Mouse (Mus musculus) CH12.LX (cell line): Measurements from ENCODE around the gene Lrrc57. TPM values are rescaled to one million over a fixed set of nuclear protein-coding genes. Genes with fewer than 3 reads are reported as not detected.

Experiments used
- DNase-seq: peaks from one replicate; pipeline ENCODE4 v3.0.0-alpha.2; 2013; ENCODE audit errors: extremely low read depth
- H3K27ac ChIP-seq: 2 replicates; pipeline ENCODE4 v1.5.1; 2012; ENCODE audit warnings: low read depth, mild to moderate bottlenecking, control low read depth, moderate library complexity; ENCODE audit not compliant: insufficient read depth
- H3K27me3 ChIP-seq: replicated peaks from 2 replicates; pipeline ENCODE3; 2012; ENCODE audit warnings: inconsistent platforms
- H3K36me3 ChIP-seq, 2 experiments: replicated peaks in 1 of 2; 2 replicates each; pipeline versions ENCODE3 to v1.6.1; 2012; ENCODE audit warnings: inconsistent platforms in 1 of 2, low read length in 1 of 2, mild to moderate bottlenecking in 1 of 2, mixed read lengths in 1 of 2, moderate library complexity in 1 of 2; ENCODE audit not compliant: control insufficient read depth in 1 of 2, insufficient read depth in 1 of 2
- H3K4me1 ChIP-seq, 2 experiments: 2 replicates each; pipeline ENCODE4 v1.6.1; 2012; ENCODE audit warnings: inconsistent platforms in 1 of 2, moderate library complexity in 1 of 2; ENCODE audit not compliant: insufficient read depth in 2 of 2, control insufficient read depth in 1 of 2
- H3K4me2 ChIP-seq: 2 replicates; pipeline ENCODE4 v1.6.1; 2012; ENCODE audit warnings: low read depth, mild to moderate bottlenecking, control low read depth; ENCODE audit not compliant: poor library complexity, insufficient read depth, severe bottlenecking
- H3K4me3 ChIP-seq, 3 experiments: fragments of 150-350 bp in 1 of 3; sonication (generic) in 1 of 3; replicated peaks in 1 of 3; 2 replicates each; pipeline versions ENCODE3 to v1.5.1; 2011 to 2012; ENCODE audit warnings: low read depth in 2 of 3, low read length in 2 of 3, mild to moderate bottlenecking in 2 of 3, moderate library complexity in 2 of 3, control low read depth in 1 of 3, improper control_type of control experiment in 1 of 3, inconsistent platforms in 1 of 3, mixed read lengths in 1 of 3; ENCODE audit not compliant: poor library complexity in 1 of 3
- H3K79me2 ChIP-seq: replicated peaks from 2 replicates; pipeline ENCODE4 v1.6.1; 2012; ENCODE audit warnings: mild to moderate bottlenecking, moderate library complexity; ENCODE audit not compliant: control insufficient read depth, poor library complexity, insufficient read depth, severe bottlenecking; ENCODE audit errors: extremely low read depth
- H3K9ac ChIP-seq: 2 replicates; pipeline ENCODE4 v1.6.1; 2012; ENCODE audit warnings: low read depth, mild to moderate bottlenecking, control low read depth, moderate library complexity; ENCODE audit not compliant: insufficient read depth
- H3K9me3 ChIP-seq: replicated peaks from 2 replicates; pipeline ENCODE3; 2012; ENCODE audit warnings: low read length, inconsistent platforms, mixed read lengths
- CHD2 ChIP-seq: IDR thresholded peaks from 2 replicates; pipeline ENCODE4 v1.6.1; 2011; ENCODE audit warnings: low read length, improper control_type of control experiment
- CTCF ChIP-seq, 2 experiments: IDR thresholded peaks in 1 of 2; conservative IDR thresholded peaks in 1 of 2; 2 replicates each; pipeline ENCODE4 v1.5.1; 2011 to 2012; ENCODE audit warnings: low read depth in 2 of 2, low read length in 2 of 2, improper control_type of control experiment in 1 of 2, inconsistent platforms in 1 of 2, mild to moderate bottlenecking in 1 of 2, moderate library complexity in 1 of 2
- E2F4 ChIP-seq: IDR thresholded peaks from 2 replicates; pipeline ENCODE4 v1.6.1; 2011; ENCODE audit warnings: low read depth, low read length, improper control_type of control experiment; ENCODE audit not compliant: insufficient replicate concordance
- EP300 ChIP-seq: IDR thresholded peaks from 2 replicates; pipeline ENCODE4 v1.6.1; 2011; ENCODE audit warnings: low read length, improper control_type of control experiment
- ETS1 ChIP-seq: conservative IDR thresholded peaks from 2 replicates; pipeline ENCODE4 v1.6.1; 2012; ENCODE audit warnings: low read depth, mild to moderate bottlenecking, inconsistent platforms, low read length, improper control_type of control experiment, moderate library complexity
- GABPA ChIP-seq: IDR thresholded peaks from 2 replicates; pipeline ENCODE4 v1.6.1; 2012; ENCODE audit warnings: low read depth, low read length, improper control_type of control experiment, inconsistent platforms; ENCODE audit not compliant: insufficient replicate concordance
- IRF4 ChIP-seq: IDR thresholded peaks from 2 replicates; pipeline ENCODE4 v1.6.1; 2014; ENCODE audit warnings: low read depth, mild to moderate bottlenecking, inconsistent platforms, low read length, improper control_type of control experiment
- MAFK ChIP-seq: IDR thresholded peaks from 2 replicates; pipeline ENCODE4 v1.6.1; 2011; ENCODE audit warnings: low read length, improper control_type of control experiment; ENCODE audit not compliant: insufficient replicate concordance
- MXI1 ChIP-seq: IDR thresholded peaks from 2 replicates; pipeline ENCODE4 v1.6.1; 2011; ENCODE audit warnings: mild to moderate bottlenecking, low read depth, low read length, improper control_type of control experiment
- NELFE ChIP-seq: IDR thresholded peaks from 2 replicates; pipeline ENCODE4 v1.6.1; 2011; ENCODE audit warnings: low read depth, low read length, improper control_type of control experiment
- NRF1 ChIP-seq: IDR thresholded peaks from 2 replicates; pipeline ENCODE4 v1.6.1; 2014; ENCODE audit warnings: low read depth, mild to moderate bottlenecking, inconsistent platforms, low read length, improper control_type of control experiment, moderate library complexity
- POLR2A ChIP-seq: IDR thresholded peaks from 2 replicates; pipeline ENCODE4 v1.6.1; 2011; ENCODE audit warnings: low read depth, mild to moderate bottlenecking, improper control_type of control experiment, low read length
- RAD21 ChIP-seq: IDR thresholded peaks from 2 replicates; pipeline ENCODE4 v1.6.1; 2011; ENCODE audit warnings: low read depth, mild to moderate bottlenecking, low read length, improper control_type of control experiment, moderate library complexity
- SIN3A ChIP-seq: IDR thresholded peaks from 2 replicates; pipeline ENCODE4 v1.6.1; 2012; ENCODE audit warnings: low read length, improper control_type of control experiment, inconsistent platforms
- SMC3 ChIP-seq: IDR thresholded peaks from 2 replicates; pipeline ENCODE4 v1.6.1; 2011; ENCODE audit warnings: low read depth, low read length, improper control_type of control experiment
- ZKSCAN1 ChIP-seq: IDR thresholded peaks from 2 replicates; pipeline ENCODE4 v1.6.1; 2012; ENCODE audit warnings: low read depth, inconsistent platforms, low read length, improper control_type of control experiment, borderline replicate concordance
- dilution Hi-C: fragments of 300-500 bp; cut with MboI; formaldehyde crosslinking; loops from 2 replicates; pipeline ENCODE4 v1.14.3; 2020; ENCODE audit warnings: low sequenced_read_pairs; ENCODE audit not compliant: extremely low pct_unique_long_range_greater_than_20kb, extremely low pct_ligation_motif_present
- in situ Hi-C: fragments of 300-500 bp; cut with MboI; formaldehyde crosslinking; loops from 3 replicates; pipeline ENCODE4 v1.14.3; 2019; ENCODE audit warnings: low sequenced_read_pairs, low pct_ligation_motif_present, low pct_unique_long_range_greater_than_20kb, mixed read lengths
- polyA plus RNA-seq: library from polyadenylated mRNA; unstranded; fragments of >175 nt; gene quantifications from 2 replicates; pipeline ENCODE4 v1.2.1, GENCODE M21; 2012; ENCODE audit warnings: low read depth; ENCODE audit not compliant: insufficient read length
- total RNA-seq, 2 experiments: library from RNA; depleted of rRNA; stranded (reverse); fragments of 300-350 nt in 1 of 2; fragments of >200 nt in 1 of 2; gene quantifications; 2 replicates each; pipeline ENCODE4 v1.2.3; 2012 to 2014

Lrrc57 gene
- total and polyA plus RNA-seq, 3 experiments: 8.9 to 15.6 (median 10.3) TPM

DNA sequence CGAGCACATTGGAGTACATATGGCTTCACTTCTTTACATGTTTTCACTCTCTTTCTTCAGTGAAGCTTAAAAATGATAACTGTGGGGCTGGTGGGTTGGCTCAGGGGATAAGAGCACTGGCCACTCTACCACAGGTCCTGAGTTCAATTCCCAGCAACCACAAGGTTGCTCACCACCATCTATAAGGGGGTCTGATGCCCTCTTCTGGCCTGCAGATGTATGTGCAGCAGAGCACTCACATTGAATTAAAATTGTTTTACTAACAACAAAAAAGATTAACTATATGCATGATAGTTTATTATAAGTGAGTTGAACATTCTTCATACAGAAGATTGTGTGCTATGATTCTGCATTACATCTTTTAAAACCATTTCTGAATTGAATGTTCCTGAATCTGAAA, 10.2 kb upstream of the Lrrc57 start:
- no peaks in the 10 kb centered on the region for H3K27me3 ChIP-seq
- H3K9ac ChIP-seq: no peak overlapping the region
- no peaks in the 10 kb centered on the region for H3K79me2 ChIP-seq
- no peak overlapping the region for H3K4me2 ChIP-seq
- peaks cover 29 to 56% of the 10 kb centered on the region in 2 experiments for H3K36me3 ChIP-seq
- no peak overlapping the region for H3K27ac ChIP-seq
- in situ Hi-C loops: no loop called here
- H3K4me3 ChIP-seq: no peak overlapping the region
- H3K4me1 ChIP-seq: no peaks in the 10 kb centered on the region
- peaks cover 4% of the 10 kb centered on the region for H3K9me3 ChIP-seq
- DNase-seq: no peak
- dilution Hi-C loops: no loop called here
- TF ChIP-seq RAD21 (peak; percentile 5), SMC3 (peak; percentile 18; the same call in 1 of the 2 replicates), CTCF (conservative IDR thresholded peaks at IDR 0.05 in 1 of 2, IDR thresholded peaks at IDR 0.05 in 1 of 2; ENCODE audit: low read depth in 2 of 2, low read length in 2 of 2) (peak in 1 of 2 experiments; percentile 41; a peak in 3 of 4 replicates), GABPA (no peak)

- H3K79me2 ChIP-seq: peaks cover 6% of the 10 kb centered on the region; the same call in 1 of the 2 replicates
- DNase-seq: no peak
- dilution Hi-C loops (no loop called here), in situ Hi-C loops (no loop called here)
- no peak overlapping the region for H3K9ac ChIP-seq
- no peak overlapping the region for H3K4me2 ChIP-seq
- peaks cover 43 to 80% of the 10 kb centered on the region in 2 experiments for H3K36me3 ChIP-seq
- no peak overlapping the region for H3K27ac ChIP-seq
- H3K27me3 ChIP-seq: no peaks in the 10 kb centered on the region
- H3K4me1 ChIP-seq: peaks cover 0 to 6% of the 10 kb centered on the region in 2 experiments; a peak in 1 of 4 replicates
- no peak overlapping the region for H3K4me3 ChIP-seq
- TF ChIP-seq E2F4: no peak
- TF ChIP-seq EP300: no peak
- TF ChIP-seq NRF1: no peak
- TF ChIP-seq IRF4: no peak
- no peak for TF ChIP-seq ZKSCAN1
- no peak for TF ChIP-seq ETS1
- no peak for TF ChIP-seq MXI1
- no peak for TF ChIP-seq POLR2A
- TF ChIP-seq CHD2: no peak
- TF ChIP-seq MAFK: no peak
- TF ChIP-seq SMC3: no peak
- no peak for TF ChIP-seq GABPA
- no peak for TF ChIP-seq NELFE
- no peak for TF ChIP-seq SIN3A
- H3K9me3 ChIP-seq: peaks cover 4% of the 10 kb centered on the region
Measured at GRCm38 (mm10) chr2:120616279-120617163, 7.2 kb upstream of the Lrrc57 start.
